Mouse (Mus musculus): ENCODE data around the gene Cyb5r4. TPM values are rescaled to one million over a fixed set of nuclear protein-coding genes. Genes with fewer than 3 reads are reported as not detected.
"Not testable (repeated sequence)": the region's sequence is repeated elsewhere in the genome, so short reads cannot be mapped to it uniquely, and the experiment has no call there.

The Cyb5r4 gene
- polyA plus RNA-seq (2014; fragmentation: Nextera tagmentation; extraction: Ambion mirVana), result 50.1 and 50.2 TPM in 2 replicates

GRCm38 (mm10) chr9:87021778-87022523, at the start of gene Cyb5r4:
Gene Cyb5r4 (plus strand): TSS chr9:87022014.
- DNase-seq (peak; percentile 97), ATAC-seq (ENCODE audit: insufficient read depth) (peak; percentile 100)
- Histone ChIP-seq H3K4me1 (ENCODE audit: insufficient read depth) (no peaks in the 10 kb centered on the region), H3K27me3 (ENCODE audit: insufficient read depth, low read length) (peaks cover 4% of the 10 kb centered on the region; the same call in 1 of the 2 replicates), H3K36me3 (ENCODE audit: insufficient read depth) (no peaks in the 10 kb centered on the region), H3K9ac (peak within 1 kb of the TSS; percentile 72), H3K4me3 (ENCODE audit: low read depth, low read length) (peak within 1 kb of the TSS; percentile 78), H3K4me2 (peak within 1 kb of the TSS; percentile 75), H3K9me3 (ENCODE audit: low read depth, low read length) (no peaks in the 10 kb centered on the region), H3K27ac (ENCODE audit: low read depth) (peak within 1 kb of the TSS; percentile 77)
- no peak for TF ChIP-seq CTCF (IDR thresholded peaks at IDR 0.05; ENCODE audit: low read depth)
- WGBS, result under 1% methylated on average over 49 of the region's 52 CpGs

DNA sequence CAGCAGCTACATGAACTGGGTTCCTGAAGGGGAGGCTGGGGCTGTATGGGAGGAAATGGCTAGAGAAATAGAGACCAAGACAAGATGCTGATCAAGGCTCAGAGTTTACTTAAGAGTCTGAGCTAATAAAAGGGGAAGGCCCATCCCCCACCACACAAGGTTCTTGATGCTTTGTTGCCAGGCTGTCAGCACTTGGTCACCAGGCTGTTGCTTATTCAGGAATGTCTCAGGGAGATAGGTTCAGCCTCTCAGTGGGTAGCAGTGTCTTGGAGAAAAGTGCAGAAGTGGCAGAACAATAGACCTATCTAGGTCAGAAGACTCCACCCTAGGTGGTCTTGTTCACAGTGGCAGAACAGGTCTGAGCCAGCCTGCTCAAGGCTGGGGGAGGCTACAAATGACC, 49.3 kb upstream of the Cyb5r4 start:
- not testable (repeated sequence) for ATAC-seq (ENCODE audit: insufficient read depth); DNase-seq; H3K27ac ChIP-seq (ENCODE audit: low read depth); H3K9me3 ChIP-seq (ENCODE audit: low read depth, low read length); H3K36me3 ChIP-seq (ENCODE audit: insufficient read depth); H3K4me1 ChIP-seq (ENCODE audit: insufficient read depth); H3K4me3 ChIP-seq (ENCODE audit: low read depth, low read length); H3K9ac ChIP-seq; H3K27me3 ChIP-seq (ENCODE audit: insufficient read depth, low read length); H3K4me2 ChIP-seq

- TF ChIP-seq CTCF (IDR thresholded peaks at IDR 0.05; ENCODE audit: low read depth), result no peak
- no peaks in the 10 kb centered on the region for H3K36me3 ChIP-seq (ENCODE audit: insufficient read depth)
- no peak overlapping the region for H3K27ac ChIP-seq (ENCODE audit: low read depth)
Observed at GRCm38 (mm10) chr9:86973562-86973961, 48.3 kb upstream of the Cyb5r4 start.

GRCm38 (mm10) chr9:86976896-86977295, 44.9 kb upstream of the Cyb5r4 start:
- no peaks in the 10 kb centered on the region for H3K9me3 ChIP-seq (ENCODE audit: low read depth, low read length)
- DNase-seq (peak; percentile 31), ATAC-seq (ENCODE audit: insufficient read depth) (no peak)
- H3K36me3 ChIP-seq (ENCODE audit: insufficient read depth), result no peaks in the 10 kb centered on the region
- H3K9ac ChIP-seq, result no peak overlapping the region
- 58% methylated on average over 4 of the region's 4 CpGs for WGBS
- no peaks in the 10 kb centered on the region for H3K27me3 ChIP-seq (ENCODE audit: insufficient read depth, low read length)
- no peaks in the 10 kb centered on the region for H3K4me1 ChIP-seq (ENCODE audit: insufficient read depth)
- no peak for TF ChIP-seq CTCF (IDR thresholded peaks at IDR 0.05; ENCODE audit: low read depth)
- H3K27ac ChIP-seq (ENCODE audit: low read depth), result no peak overlapping the region
- H3K4me3 ChIP-seq (ENCODE audit: low read depth, low read length), result no peak overlapping the region
- no peak overlapping the region for H3K4me2 ChIP-seq

More at GRCm38 (mm10) chr9:86973562-86973961, 48.3 kb upstream of the Cyb5r4 start:
- no peaks in the 10 kb centered on the region for H3K4me1 ChIP-seq (ENCODE audit: insufficient read depth)
- H3K4me3 ChIP-seq (ENCODE audit: low read depth, low read length), result no peak overlapping the region
- no peak for DNase-seq
- no peak overlapping the region for H3K4me2 ChIP-seq
- H3K27me3 ChIP-seq (ENCODE audit: insufficient read depth, low read length), result no peaks in the 10 kb centered on the region
- ATAC-seq (ENCODE audit: insufficient read depth), result no peak
- 65% methylated on average over 4 of the region's 4 CpGs for WGBS
- no peak overlapping the region for H3K9ac ChIP-seq
- no peaks in the 10 kb centered on the region for H3K9me3 ChIP-seq (ENCODE audit: low read depth, low read length)

- Histone ChIP-seq H3K9ac (no peak overlapping the region), H3K27me3 (ENCODE audit: insufficient read depth, low read length) (no peaks in the 10 kb centered on the region), H3K4me1 (ENCODE audit: insufficient read depth) (no peaks in the 10 kb centered on the region), H3K4me3 (ENCODE audit: low read depth, low read length) (no peak overlapping the region), H3K9me3 (ENCODE audit: low read depth, low read length) (no peaks in the 10 kb centered on the region), H3K4me2 (no peak overlapping the region), H3K36me3 (ENCODE audit: insufficient read depth) (no peaks in the 10 kb centered on the region), H3K27ac (ENCODE audit: low read depth) (no peak overlapping the region)
- ATAC-seq (ENCODE audit: insufficient read depth) (peak; percentile 64; the same call in 1 of the 2 replicates), DNase-seq (peak; percentile 76)
- no peak for TF ChIP-seq CTCF (IDR thresholded peaks at IDR 0.05; ENCODE audit: low read depth)
- 30% methylated on average over 7 of the region's 7 CpGs for WGBS
Observed at GRCm38 (mm10) chr9:86978257-86978907, 43.4 kb upstream of the Cyb5r4 start.

DNA sequence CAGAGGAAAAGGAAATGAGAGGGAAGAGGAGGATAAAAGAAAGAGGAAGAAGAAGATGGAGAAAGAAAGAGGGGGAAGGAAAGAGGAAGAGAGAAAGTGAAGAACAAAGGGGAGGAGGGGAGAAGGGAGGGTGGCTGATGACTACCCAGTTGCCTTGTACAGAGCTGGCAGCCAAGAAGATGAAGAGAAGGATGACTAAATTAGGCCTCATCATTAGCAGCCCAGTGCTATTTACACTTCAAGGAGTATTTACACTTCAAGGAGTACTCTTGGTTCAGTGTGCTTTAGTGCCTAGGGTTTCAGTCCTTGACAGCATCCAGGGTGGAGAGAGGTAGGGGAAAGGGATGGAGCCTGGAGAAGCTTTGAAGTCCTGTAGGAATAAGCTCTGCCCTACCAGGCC, 41.8 kb upstream of the Cyb5r4 start:
- H3K4me3 ChIP-seq (ENCODE audit: low read depth, low read length), result no peak overlapping the region
- ATAC-seq (ENCODE audit: insufficient read depth) (no peak), DNase-seq (no peak)
- no peaks in the 10 kb centered on the region for H3K9me3 ChIP-seq (ENCODE audit: low read depth, low read length)
- no peaks in the 10 kb centered on the region for H3K27me3 ChIP-seq (ENCODE audit: insufficient read depth, low read length)
- no peak overlapping the region for H3K27ac ChIP-seq (ENCODE audit: low read depth)
- TF ChIP-seq CTCF (IDR thresholded peaks at IDR 0.05; ENCODE audit: low read depth), result no peak
- no peak overlapping the region for H3K9ac ChIP-seq
- H3K4me1 ChIP-seq (ENCODE audit: insufficient read depth), result no peaks in the 10 kb centered on the region
- no peaks in the 10 kb centered on the region for H3K36me3 ChIP-seq (ENCODE audit: insufficient read depth)
- no peak overlapping the region for H3K4me2 ChIP-seq

DNA sequence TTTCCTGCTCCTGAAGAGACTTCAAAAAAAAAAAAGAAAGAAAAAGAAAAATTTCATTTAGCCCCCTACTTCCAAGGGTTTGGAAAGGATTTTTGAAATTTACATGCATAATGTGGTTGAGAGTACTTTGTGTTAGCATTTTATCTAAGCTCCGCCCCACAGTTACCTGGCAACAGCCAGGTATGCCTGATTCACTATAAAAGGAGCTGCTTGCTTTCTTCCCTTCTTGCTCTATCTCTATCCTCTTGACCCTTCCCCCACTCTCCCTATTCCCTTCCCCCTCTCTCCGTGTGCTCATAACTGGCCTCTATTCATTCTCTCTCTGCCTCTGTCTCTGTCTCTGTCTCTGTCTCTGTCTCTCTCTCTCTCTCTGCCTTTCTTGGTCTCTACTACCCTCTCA, 40.9 kb upstream of the Cyb5r4 start:
- no peak for DNase-seq
- no peak overlapping the region for H3K27ac ChIP-seq (ENCODE audit: low read depth)
- no peak for ATAC-seq (ENCODE audit: insufficient read depth)
- H3K4me2 ChIP-seq, result no peak overlapping the region
- H3K36me3 ChIP-seq (ENCODE audit: insufficient read depth), result no peaks in the 10 kb centered on the region
- no peak overlapping the region for H3K4me3 ChIP-seq (ENCODE audit: low read depth, low read length)
- no peaks in the 10 kb centered on the region for H3K9me3 ChIP-seq (ENCODE audit: low read depth, low read length)
- no peak overlapping the region for H3K9ac ChIP-seq
- no peaks in the 10 kb centered on the region for H3K4me1 ChIP-seq (ENCODE audit: insufficient read depth)
- WGBS, result 43% methylated on average over 2 of the region's 2 CpGs
- no peak for TF ChIP-seq CTCF (IDR thresholded peaks at IDR 0.05; ENCODE audit: low read depth)
- no peaks in the 10 kb centered on the region for H3K27me3 ChIP-seq (ENCODE audit: insufficient read depth, low read length)
